Mouse (Mus musculus) T-helper 1 cell (primary cell): ENCODE results near the gene Kazald1.

Experiments used
- in situ Hi-C: fragments of 300-600 bp; cut with MboI, MseI; formaldehyde crosslinking; loops from one replicate; pipeline ENCODE4 v1.15.1; 2025; ENCODE audit warnings: high pct_unique_total_duplicates

Gene Kazald1

GRCm38 (mm10) chr19:45076586-45077510, 1.8 kb downstream of the Kazald1 start:
- in situ Hi-C loops, result loop anchor here (10.0 kb wide), 1 partner anchor 1392 kb away; the partner anchor contains the start of gene Entpd7

- in situ Hi-C loops, result loop anchor here (10.0 kb wide), 1 partner anchor 1393 kb away; the partner anchor contains the start of gene Entpd7
These were observed 3.0 kb downstream of the Kazald1 start for GRCm38 (mm10) chr19:45077742-45078645.

GRCm38 (mm10) chr19:45078971-45079764, 4.1 kb downstream of the Kazald1 start:
- in situ Hi-C loops, result loop anchor here (10.0 kb wide), 1 partner anchor 1394 kb away; the partner anchor contains the start of gene Entpd7

GRCm38 (mm10) chr19:45079769-45080515, 4.9 kb downstream of the Kazald1 start:
- in situ Hi-C loops, result loop anchor here (10.0 kb wide), 1 partner anchor 1395 kb away; the partner anchor contains the start of gene Entpd7

GRCm38 (mm10) chr19:45080711-45081110, 5.7 kb downstream of the Kazald1 start:
- in situ Hi-C loops, result no loop called here

- in situ Hi-C loops, result no loop called here
These were observed 6.2 kb downstream of the Kazald1 start for GRCm38 (mm10) chr19:45081279-45081678.

GRCm38 (mm10) chr19:45081841-45082550, 7.0 kb downstream of the Kazald1 start:
- in situ Hi-C loops, result no loop called here

GRCm38 (mm10) chr19:45097868-45098267, 22.8 kb downstream of the Kazald1 start:
- in situ Hi-C loops, result no loop called here

GRCm38 (mm10) chr19:45100486-45101270, 25.6 kb downstream of the Kazald1 start:
- in situ Hi-C loops, result no loop called here

GRCm38 (mm10) chr19:45105591-45105990, 30.6 kb downstream of the Kazald1 start:
- in situ Hi-C loops, result no loop called here

GRCm38 (mm10) chr19:45106689-45107088, 31.6 kb downstream of the Kazald1 start:
- in situ Hi-C loops, result no loop called here

- in situ Hi-C loops, result no loop called here
These were observed 35.6 kb downstream of the Kazald1 start for GRCm38 (mm10) chr19:45110681-45111080.

GRCm38 (mm10) chr19:45112444-45112843, 37.4 kb downstream of the Kazald1 start:
- in situ Hi-C loops, result no loop called here

- in situ Hi-C loops, result no loop called here
These were observed 38.9 kb downstream of the Kazald1 start for GRCm38 (mm10) chr19:45113791-45114460.

GRCm38 (mm10) chr19:45114772-45115171, 39.7 kb downstream of the Kazald1 start:
- in situ Hi-C loops, result loop anchor here (5.0 kb wide), 1 partner anchor 48 kb away; no protein-coding TSS in a partner anchor

GRCm38 (mm10) chr19:45116798-45117197, 41.8 kb downstream of the Kazald1 start:
- in situ Hi-C loops, result loop anchor here (5.0 kb wide), 1 partner anchor 46 kb away; no protein-coding TSS in a partner anchor
